Mouse (Mus musculus) Patski (cell line): ENCODE data around the gene Tvp23a. TPM values are rescaled to one million over a fixed set of nuclear protein-coding genes. Genes with fewer than 3 reads are reported as not detected.

Experiments used
- ATAC-seq: fragments of 100-300 bp; one replicate; pipeline ENCODE4 v1.8.0; 2021
- CTCF ChIA-PET: fragments of 350-600 bp; sonication (Branson Sonifier 250); formaldehyde crosslinking; loops from one replicate; lab custom pipeline; 2022; ENCODE audit warnings: inconsistent platforms; lab: Charles Lee
- POLR2A ChIA-PET: fragments of 350-600 bp; sonication (Branson Sonifier 250); formaldehyde crosslinking; loops from one replicate; lab custom pipeline; 2022; ENCODE audit warnings: antibody characterized with exemption, inconsistent platforms; lab: Charles Lee
- DNase-seq: peaks from one replicate; pipeline ENCODE4 v3.0.0-alpha.2; 2011; ENCODE audit warnings: low read depth, low spot score
- H3K27me3 ChIP-seq: fragments of 371-371 bp; one replicate; pipeline ENCODE4 v1.5.1; 2021
- CTCF ChIP-seq: fragments of 100-300 bp; IDR thresholded peaks from one replicate; pipeline ENCODE4 v1.5.1; 2021
- in situ Hi-C: fragments of 300-500 bp; cut with MboI; formaldehyde crosslinking; loops from 3 replicates; pipeline ENCODE4 v1.11.1; 2018; ENCODE audit warnings: low pct_unique_long_range_greater_than_20kb, mixed read lengths
- polyA plus RNA-seq: library from polyadenylated mRNA; unstranded; gene quantifications from one replicate; pipeline ENCODE4 v1.2.3, GENCODE M21; 2021

Tvp23a gene
- polyA plus RNA-seq, result 0.46 TPM

DNA sequence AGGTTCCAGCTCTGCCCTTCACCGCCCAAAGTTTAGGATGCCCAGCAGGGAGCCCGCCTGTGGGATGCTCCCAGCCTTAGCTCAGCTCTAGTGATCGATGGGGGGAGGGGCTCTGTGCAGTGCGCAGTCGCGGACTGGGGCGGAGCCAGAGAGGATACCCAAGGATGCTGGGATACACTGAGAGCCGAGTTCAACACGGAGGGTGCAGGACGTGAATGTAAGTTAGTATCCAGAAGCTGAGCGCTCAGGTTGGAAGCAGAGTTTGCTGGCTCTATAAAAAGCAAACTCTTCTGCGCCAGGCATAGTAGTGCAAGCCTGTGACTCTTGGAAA lies at the start of gene Tvp23a:
Gene Tvp23a (minus strand): TSS at position 99 of the 331 bp plus-strand sequence.
- H3K27me3 ChIP-seq, result no peaks in the 10 kb centered on the region
- CTCF ChIA-PET, result no interaction called here
- DNase-seq (no peak), ATAC-seq (no peak)
- POLR2A ChIA-PET, result no interaction called here
- in situ Hi-C loops, result no loop called here
- TF ChIP-seq CTCF, result no peak

GRCm38 (mm10) chr16:10495824-10496298 lies 48.7 kb upstream of the Tvp23a start:
- in situ Hi-C loops, result no loop called here
- DNase-seq (no peak), ATAC-seq (no peak)
- CTCF ChIA-PET, result interaction anchor here (1.1 kb wide), 1 partner anchor 25 kb away, joined by 3 read pairs; no protein-coding TSS in a partner anchor
- TF ChIP-seq CTCF, result no peak
- H3K27me3 ChIP-seq, result no peaks in the 10 kb centered on the region
- POLR2A ChIA-PET, result interaction anchor here (0.5 kb wide), 1 partner anchor 837 kb away, joined by 4 read pairs; no protein-coding TSS in a partner anchor

DNA sequence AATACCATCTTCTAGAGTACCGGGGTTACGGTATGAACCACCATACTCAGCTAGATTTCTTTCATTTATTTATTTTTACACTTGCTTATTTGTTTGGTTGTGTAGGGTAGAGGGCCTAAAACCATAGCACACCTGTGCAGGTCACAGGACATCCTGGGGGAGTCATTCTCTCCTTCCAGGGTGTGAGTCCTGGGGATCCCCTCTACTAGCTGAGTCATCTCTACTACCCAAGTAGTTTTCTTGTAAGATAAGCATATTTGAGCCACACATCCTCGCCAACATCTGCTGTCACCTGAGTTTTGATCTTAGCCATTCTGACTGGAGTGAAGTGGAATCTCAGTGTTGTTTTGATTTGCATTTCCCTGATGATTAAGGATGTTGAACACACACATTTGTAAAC lies 45.4 kb upstream of the Tvp23a start:
- in situ Hi-C loops, result no loop called here
- TF ChIP-seq CTCF, result no peak
- CTCF ChIA-PET, result no interaction called here
- POLR2A ChIA-PET, result no interaction called here
- no peak for DNase-seq
- no peaks in the 10 kb centered on the region for H3K27me3 ChIP-seq
- ATAC-seq, result no peak

- DNase-seq (no peak), ATAC-seq (no peak)
- no peak for TF ChIP-seq CTCF
- in situ Hi-C loops, result no loop called here
- no peaks in the 10 kb centered on the region for H3K27me3 ChIP-seq
- CTCF ChIA-PET, result no interaction called here
- POLR2A ChIA-PET, result no interaction called here
These were observed 44.6 kb upstream of the Tvp23a start for GRCm38 (mm10) chr16:10491716-10492115.

GRCm38 (mm10) chr16:10490503-10491150 lies 43.5 kb upstream of the Tvp23a start:
- no peak for ATAC-seq
- no peak for TF ChIP-seq CTCF
- POLR2A ChIA-PET, result no interaction called here
- H3K27me3 ChIP-seq, result no peaks in the 10 kb centered on the region
- in situ Hi-C loops, result no loop called here
- DNase-seq, result no peak
- CTCF ChIA-PET, result no interaction called here

GRCm38 (mm10) chr16:10489904-10490457 lies 42.8 kb upstream of the Tvp23a start:
- no peak for TF ChIP-seq CTCF
- in situ Hi-C loops, result no loop called here
- no peak for ATAC-seq
- DNase-seq, result no peak
- ChIA-PET POLR2A (no interaction called here), CTCF (no interaction called here)
- no peaks in the 10 kb centered on the region for H3K27me3 ChIP-seq

DNA sequence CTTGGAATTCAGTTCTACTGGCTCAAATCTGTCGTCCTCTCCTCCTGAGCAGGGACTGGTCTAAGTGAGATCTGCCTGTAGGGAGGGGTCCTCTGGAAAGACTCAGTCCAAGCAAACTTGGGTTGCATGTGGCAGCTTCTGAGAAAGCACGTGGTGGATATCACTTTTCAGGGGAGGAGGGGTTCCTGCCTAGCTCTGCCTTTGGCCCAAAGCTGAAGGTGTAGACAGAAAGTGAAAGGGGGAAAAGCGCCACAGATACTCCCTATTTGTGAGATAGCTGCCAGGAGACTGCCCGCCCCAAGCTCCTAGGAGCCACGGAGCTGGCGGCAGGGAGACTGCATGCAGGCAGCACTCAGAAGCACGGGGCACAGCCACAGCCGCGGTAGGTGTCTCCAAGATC lies 42.3 kb upstream of the Tvp23a start:
- ATAC-seq (no peak), DNase-seq (no peak)
- POLR2A ChIA-PET, result no interaction called here
- CTCF ChIA-PET, result interaction anchor here (1.5 kb wide), 1 partner anchor 17 kb away, joined by 3 read pairs; no protein-coding TSS in a partner anchor
- in situ Hi-C loops, result no loop called here
- H3K27me3 ChIP-seq, result peaks cover 3% of the 10 kb centered on the region
- no peak for TF ChIP-seq CTCF

- DNase-seq (no peak), ATAC-seq (no peak)
- CTCF ChIA-PET, result interaction anchor here (1.5 kb wide), 1 partner anchor 16 kb away, joined by 3 read pairs; no protein-coding TSS in a partner anchor
- no peak for TF ChIP-seq CTCF
- POLR2A ChIA-PET, result no interaction called here
- in situ Hi-C loops, result no loop called here
- H3K27me3 ChIP-seq, result peaks cover 3% of the 10 kb centered on the region
These were observed 41.8 kb upstream of the Tvp23a start for GRCm38 (mm10) chr16:10488769-10489481.

GRCm38 (mm10) chr16:10487895-10488493 lies 40.8 kb upstream of the Tvp23a start:
- in situ Hi-C loops, result no loop called here
- TF ChIP-seq CTCF, result no peak
- H3K27me3 ChIP-seq, result peaks cover 3% of the 10 kb centered on the region
- ATAC-seq (no peak), DNase-seq (no peak)
- ChIA-PET CTCF (interaction anchor here (1.5 kb wide), 1 partner anchor 15 kb away, joined by 3 read pairs; no protein-coding TSS in a partner anchor), POLR2A (no interaction called here)

- H3K27me3 ChIP-seq, result peaks cover 3% of the 10 kb centered on the region
- ChIA-PET POLR2A (no interaction called here), CTCF (no interaction called here)
- TF ChIP-seq CTCF, result no peak
- in situ Hi-C loops, result no loop called here
- DNase-seq, result no peak
- ATAC-seq, result no peak
These were observed 39.8 kb upstream of the Tvp23a start for GRCm38 (mm10) chr16:10486993-10487392.
